Mouse (Mus musculus) liver, postnatal 0 days (tissue): ENCODE measurements around the gene Gtf2f1. TPM values are rescaled to one million over a fixed set of nuclear protein-coding genes. Genes with fewer than 3 reads are reported as not detected.

Source experiments
- ATAC-seq: fragments of 200-750 bp; cut with Nextera tagmentation; 2 replicates; pipeline ENCODE4 v1.8.0; 2017; ENCODE audit warnings: mild to moderate bottlenecking, moderate library complexity
- DNase-seq: peaks from one replicate; pipeline ENCODE4 v3.0.0-alpha.2; 2016
- H3K27ac ChIP-seq: fragments of 300-500 bp; sonication (generic); 2 replicates; pipeline ENCODE4 v1.5.1; 2014; ENCODE audit warnings: antibody characterized with exemption, moderate library complexity, mild to moderate bottlenecking, low read depth
- H3K27me3 ChIP-seq: fragments of 300-500 bp; sonication (generic); 2 replicates; pipeline ENCODE4 v1.6.1; 2014; ENCODE audit warnings: low read length, control low read depth, mixed read lengths; ENCODE audit not compliant: insufficient read depth
- H3K36me3 ChIP-seq: fragments of 300-500 bp; sonication (generic); replicated peaks from 2 replicates; pipeline ENCODE4 v1.6.1; 2014; ENCODE audit warnings: mild to moderate bottlenecking, control low read depth, low read length, moderate library complexity, mixed read lengths; ENCODE audit not compliant: insufficient read depth
- H3K4me1 ChIP-seq: fragments of 300-500 bp; sonication (generic); 2 replicates; pipeline ENCODE4 v1.6.1; 2014; ENCODE audit warnings: antibody characterized with exemption, mild to moderate bottlenecking, control low read depth; ENCODE audit not compliant: insufficient read depth
- H3K4me2 ChIP-seq: fragments of 300-500 bp; sonication (generic); 2 replicates; pipeline ENCODE4 v1.6.1; 2014; ENCODE audit warnings: low read depth, mild to moderate bottlenecking, low read length, moderate library complexity, mixed read lengths
- H3K4me3 ChIP-seq: fragments of 300-500 bp; sonication (generic); 2 replicates; pipeline ENCODE4 v1.5.1; 2014; ENCODE audit warnings: low read depth, low read length
- H3K9ac ChIP-seq: fragments of 300-500 bp; sonication (generic); replicated peaks from 2 replicates; pipeline ENCODE4 v1.6.1; 2014; ENCODE audit warnings: mild to moderate bottlenecking, moderate library complexity
- H3K9me3 ChIP-seq: fragments of 300-500 bp; sonication (generic); 2 replicates; pipeline ENCODE4 v1.6.1; 2016; ENCODE audit warnings: mild to moderate bottlenecking, control low read depth, low read length, mixed read lengths
- CTCF ChIP-seq: sonication (generic); IDR thresholded peaks from 2 replicates; pipeline ENCODE4 v1.5.1; 2016; ENCODE audit warnings: antibody characterized with exemption, low read depth
- EP300 ChIP-seq: IDR thresholded peaks from 2 replicates; pipeline ENCODE4 v1.6.1; 2016; ENCODE audit warnings: antibody characterized with exemption, low read depth, mild to moderate bottlenecking
- WGBS: fragments of 180-500 bp; shearing (Covaris S2); extraction: QIAGEN DNeasy Blood & Tissue Kit; methylation state at CpG from one replicate; pipeline ENCODE4 v1.1.7; 2014; ENCODE audit not compliant: insufficient replicate concordance; 5-methylcytosine and 5-hydroxymethylcytosine counted together
- polyA plus RNA-seq: library from polyadenylated mRNA; unstranded; fragments of >200 nt; fragmentation: Nextera tagmentation; extraction: Ambion mirVana; gene quantifications from 2 replicates; pipeline ENCODE4 v1.2.1, GENCODE M21; 2015

Gene Gtf2f1
- polyA plus RNA-seq, 1 experiment from 2014 or later, result 31.3 TPM

DNA sequence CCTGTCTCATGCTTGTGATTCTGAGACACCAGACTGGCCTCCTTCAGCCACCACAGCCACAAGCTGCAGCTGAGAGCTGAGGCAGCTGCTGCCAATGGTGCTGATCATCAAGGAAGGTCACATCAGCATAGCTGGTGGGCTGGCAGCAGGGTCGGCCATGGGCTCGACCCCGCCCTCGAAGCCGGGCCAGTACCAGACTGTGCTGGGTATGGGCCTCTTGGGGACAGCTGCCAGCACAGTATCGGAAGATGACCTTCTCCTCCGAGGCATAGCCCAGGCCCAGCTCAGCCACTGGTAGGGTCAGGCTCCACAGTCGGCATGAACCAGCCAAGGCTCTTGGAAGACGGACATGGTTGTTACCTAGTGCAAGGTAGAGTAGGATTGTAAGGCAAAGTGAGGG is 11.7 kb downstream of the Gtf2f1 start:
- WGBS, result 86% methylated on average over 9 of the region's 9 CpGs
- no peak overlapping the region for H3K27ac ChIP-seq
- ATAC-seq, result no peak
- H3K4me1 ChIP-seq, result peaks cover 8% of the 10 kb centered on the region
- no peak overlapping the region for H3K4me2 ChIP-seq
- H3K27me3 ChIP-seq, result no peaks in the 10 kb centered on the region
- no peaks in the 10 kb centered on the region for H3K9me3 ChIP-seq
- H3K9ac ChIP-seq, result no peak overlapping the region
- no peak overlapping the region for H3K4me3 ChIP-seq
- no peak for DNase-seq
- TF ChIP-seq CTCF, result no peak
- no peak for TF ChIP-seq EP300
- peaks cover 37% of the 10 kb centered on the region for H3K36me3 ChIP-seq

DNA sequence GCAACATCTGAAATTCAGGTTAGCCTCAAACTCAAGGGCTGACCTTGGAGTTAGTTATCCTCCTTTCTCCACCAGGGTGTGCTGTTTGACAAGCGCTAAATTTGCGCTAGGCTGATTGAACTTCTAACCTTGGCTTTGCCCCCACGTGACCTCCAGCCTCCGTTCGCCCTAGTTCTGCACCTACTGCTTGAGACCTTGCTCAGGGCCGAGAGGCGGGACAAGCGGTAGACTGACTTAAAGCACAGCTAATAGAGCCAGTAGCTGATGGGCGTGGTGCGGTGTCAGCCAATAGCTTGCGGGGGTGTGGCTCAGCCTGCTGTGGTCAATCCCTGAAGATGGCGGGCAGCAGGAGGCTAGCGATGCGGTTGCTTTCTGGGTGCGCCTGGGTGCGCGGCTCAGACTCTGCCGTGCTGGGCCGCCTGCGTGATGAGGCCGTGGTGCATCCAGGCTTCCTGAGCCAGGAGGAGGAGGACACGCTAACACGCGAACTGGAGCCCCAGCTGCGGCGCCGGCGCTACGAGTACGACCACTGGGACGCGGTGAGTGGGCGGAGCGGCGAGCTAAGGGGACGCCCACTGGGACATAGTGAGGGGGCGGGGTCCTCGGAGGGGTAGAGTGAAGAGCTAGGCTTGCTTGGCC is 13.9 kb downstream of the Gtf2f1 start, which contains the start of gene Alkbh7:
Gene Alkbh7 (plus strand): TSS at position 311 of the 639 bp plus-strand sequence.
- Histone ChIP-seq H3K4me2 (peak within 1 kb of the TSS; percentile 70), H3K27me3 (no peaks in the 10 kb centered on the region), H3K9me3 (no peaks in the 10 kb centered on the region), H3K9ac (peak within 1 kb of the TSS; percentile 71), H3K36me3 (peaks cover 42% of the 10 kb centered on the region), H3K4me3 (peak within 1 kb of the TSS; percentile 86), H3K27ac (peak within 1 kb of the TSS; percentile 77), H3K4me1 (peaks cover 8% of the 10 kb centered on the region)
- ATAC-seq (peak; percentile 100), DNase-seq (peak; percentile 96)
- TF ChIP-seq EP300 (0 out of 2 replicates have a peak, but pooled peaks have one; percentile 52), CTCF (peak; percentile 97)
- under 1% methylated on average over 38 of the region's 38 CpGs for WGBS

DNA sequence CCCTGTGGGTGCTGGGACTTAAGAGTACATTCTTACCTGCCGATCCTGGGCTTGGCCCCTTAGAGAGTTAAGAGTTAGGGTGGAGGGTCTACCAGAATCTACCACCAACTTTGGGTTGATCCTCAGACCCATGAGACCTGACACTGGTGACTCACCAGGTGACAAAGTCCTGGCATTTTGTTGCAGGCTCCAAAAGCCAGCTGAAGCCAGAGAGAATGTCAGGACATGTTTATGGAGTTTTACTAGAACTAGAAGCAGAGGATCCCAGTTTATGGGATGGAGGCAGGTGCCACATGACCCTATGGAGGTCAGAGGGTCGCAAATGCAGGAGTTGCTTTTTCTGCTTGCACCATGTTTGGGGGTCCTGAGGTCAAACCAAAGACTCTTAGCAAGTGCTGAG is 14.6 kb downstream of the Gtf2f1 start:
- peak overlapping the region; percentile 70 for H3K4me2 ChIP-seq
- H3K36me3 ChIP-seq, result peaks cover 42% of the 10 kb centered on the region
- H3K27ac ChIP-seq, result no peak overlapping the region
- H3K4me1 ChIP-seq, result peaks cover 8% of the 10 kb centered on the region
- H3K9ac ChIP-seq, result no peak overlapping the region
- 54% methylated on average over 2 of the region's 2 CpGs for WGBS
- TF ChIP-seq EP300 (no peak), CTCF (no peak)
- no peaks in the 10 kb centered on the region for H3K9me3 ChIP-seq
- H3K27me3 ChIP-seq, result no peaks in the 10 kb centered on the region
- DNase-seq (no peak), ATAC-seq (no peak)
- H3K4me3 ChIP-seq, result no peak overlapping the region

DNA sequence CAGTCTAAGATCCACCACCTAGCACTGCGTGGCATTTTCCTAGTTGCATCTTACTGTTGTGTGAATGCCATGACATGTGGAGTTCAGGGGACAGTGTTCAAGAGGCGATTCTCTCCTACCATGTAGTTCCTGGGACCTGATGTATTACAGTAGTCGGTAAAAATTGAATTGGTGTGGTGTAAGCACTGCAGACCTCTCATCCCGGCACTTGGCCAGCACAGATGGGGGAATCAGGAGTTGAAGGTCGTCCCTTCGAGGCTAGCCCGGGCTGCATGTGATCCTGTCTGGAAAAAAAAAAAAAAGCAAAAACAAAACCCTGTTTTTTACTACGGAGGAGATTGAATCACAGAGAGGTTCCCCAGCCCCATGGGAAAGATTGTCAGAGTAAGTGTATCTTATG is 16.0 kb downstream of the Gtf2f1 start:
- Histone ChIP-seq H3K9ac (no peak overlapping the region), H3K4me1 (peaks cover 15% of the 10 kb centered on the region), H3K4me2 (no peak overlapping the region), H3K4me3 (no peak overlapping the region), H3K9me3 (no peaks in the 10 kb centered on the region), H3K27me3 (no peaks in the 10 kb centered on the region), H3K36me3 (peaks cover 42% of the 10 kb centered on the region), H3K27ac (no peak overlapping the region)
- no peak for TF ChIP-seq EP300
- TF ChIP-seq CTCF, result no peak
- WGBS, result 82% methylated on average over 8 of the region's 8 CpGs
- ATAC-seq (no peak), DNase-seq (no peak)

DNA sequence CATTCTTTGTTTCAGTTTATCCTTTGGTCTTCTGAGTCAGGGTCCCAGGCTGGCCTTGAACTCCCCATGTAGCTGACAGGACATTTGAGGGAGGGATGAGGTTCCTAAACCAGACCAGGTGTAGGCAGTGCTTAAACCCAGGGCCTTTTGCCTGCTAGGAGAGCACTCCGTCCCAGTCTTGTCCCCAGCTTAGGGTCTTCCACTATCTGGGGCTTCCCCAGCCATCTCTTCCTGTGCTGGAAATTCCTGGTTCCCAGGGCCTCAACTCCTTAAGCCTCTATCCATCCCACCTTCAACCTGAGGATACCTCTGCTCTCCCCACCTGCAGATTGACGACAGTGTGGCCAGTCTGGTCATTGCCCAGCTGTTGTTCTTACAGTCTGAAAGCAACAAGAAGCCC is 20.1 kb downstream of the Gtf2f1 start:
- Histone ChIP-seq H3K4me1 (peaks cover 11% of the 10 kb centered on the region; the same call in 1 of the 2 replicates), H3K36me3 (peaks cover 36% of the 10 kb centered on the region), H3K4me2 (peak overlapping the region; percentile 78), H3K27ac (no peak overlapping the region), H3K9ac (peak overlapping the region; percentile 68), H3K4me3 (peak overlapping the region; percentile 71), H3K9me3 (no peaks in the 10 kb centered on the region), H3K27me3 (no peaks in the 10 kb centered on the region)
- DNase-seq, result no peak
- ATAC-seq, result no peak
- 65% methylated on average over 2 of the region's 2 CpGs for WGBS
- TF ChIP-seq EP300, result no peak
- no peak for TF ChIP-seq CTCF

DNA sequence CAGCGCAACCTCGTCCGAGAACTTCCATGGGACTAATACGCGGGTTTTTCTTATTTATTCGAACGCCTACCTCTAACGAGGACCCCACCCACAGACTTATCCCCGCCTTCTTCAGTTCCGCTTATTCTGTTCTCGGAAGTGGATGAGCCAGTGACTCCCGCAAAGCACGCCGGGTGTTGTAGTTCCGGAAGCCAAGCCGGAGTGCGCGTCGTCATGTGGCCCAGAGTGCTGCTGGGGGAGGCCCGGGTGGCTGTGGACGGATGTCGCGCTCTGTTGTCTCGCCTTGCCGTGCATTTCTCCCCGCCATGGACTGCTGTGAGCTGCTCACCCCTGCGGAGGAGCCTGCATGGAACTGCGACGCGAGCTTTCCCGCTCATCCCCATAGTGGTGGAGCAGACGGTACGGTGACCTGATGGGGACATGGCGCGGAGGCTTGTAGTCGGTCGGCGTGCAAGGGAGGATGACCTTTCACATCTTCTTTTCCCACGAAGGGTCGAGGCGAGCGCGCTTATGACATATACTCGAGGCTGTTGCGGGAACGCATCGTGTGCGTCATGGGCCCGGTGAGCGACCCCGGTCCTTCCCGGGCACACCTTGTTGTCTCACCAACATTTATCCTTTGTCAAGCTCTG is 20.9 kb downstream of the Gtf2f1 start, which contains the start of gene Clpp:
Gene Clpp (plus strand): TSS at position 191 of the 632 bp plus-strand sequence.
- peak; percentile 98 for ATAC-seq
- H3K27ac ChIP-seq, result peak within 1 kb of the TSS; percentile 69
- H3K4me1 ChIP-seq, result peaks cover 11% of the 10 kb centered on the region; the same call in 1 of the 2 replicates
- H3K9me3 ChIP-seq, result no peaks in the 10 kb centered on the region
- peak within 1 kb of the TSS; percentile 78 for H3K4me2 ChIP-seq
- TF ChIP-seq EP300 (no peak; the same call in 1 of the 2 replicates), CTCF (no peak)
- H3K4me3 ChIP-seq, result peak within 1 kb of the TSS; percentile 71
- no peaks in the 10 kb centered on the region for H3K27me3 ChIP-seq
- H3K9ac ChIP-seq, result peak within 1 kb of the TSS; percentile 68
- peaks cover 29% of the 10 kb centered on the region for H3K36me3 ChIP-seq
- WGBS, result under 1% methylated on average over 52 of the region's 52 CpGs
- peak; percentile 96 for DNase-seq
